Mouse (Mus musculus) cerebellum, postnatal 14 days (tissue): ENCODE data around the gene Klhl40.

Source experiments
- DNase-seq, 2 experiments: peaks; one replicate each; pipeline ENCODE4 v3.0.0; 2021; ENCODE audit warnings: mixed read lengths in 2 of 2

Gene Klhl40

DNA sequence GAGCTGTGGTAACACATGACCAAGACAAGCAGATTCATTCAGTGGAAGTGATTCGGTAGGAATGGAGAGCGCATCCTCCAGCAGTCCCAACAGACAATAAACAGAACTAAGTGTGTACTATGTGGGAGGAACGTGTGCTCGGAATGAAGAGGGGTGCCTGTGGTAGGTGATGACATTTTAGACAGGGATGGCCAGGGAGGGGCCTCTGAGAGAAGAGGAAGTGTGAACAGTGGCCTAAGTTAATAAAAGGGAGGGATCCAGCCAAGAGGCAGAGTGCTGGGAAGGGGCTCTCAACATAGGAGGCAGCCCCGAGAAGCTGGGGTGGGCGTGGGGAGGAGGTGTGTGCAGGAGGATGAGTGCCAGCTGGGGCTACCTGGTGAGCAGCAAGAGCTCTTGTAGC, 50.9 kb downstream of the Klhl40 start:
- DNase-seq: no peak

GRCm38 (mm10) chr9:121829270-121829992, 52.0 kb downstream of the Klhl40 start:
- no peak for DNase-seq

DNA sequence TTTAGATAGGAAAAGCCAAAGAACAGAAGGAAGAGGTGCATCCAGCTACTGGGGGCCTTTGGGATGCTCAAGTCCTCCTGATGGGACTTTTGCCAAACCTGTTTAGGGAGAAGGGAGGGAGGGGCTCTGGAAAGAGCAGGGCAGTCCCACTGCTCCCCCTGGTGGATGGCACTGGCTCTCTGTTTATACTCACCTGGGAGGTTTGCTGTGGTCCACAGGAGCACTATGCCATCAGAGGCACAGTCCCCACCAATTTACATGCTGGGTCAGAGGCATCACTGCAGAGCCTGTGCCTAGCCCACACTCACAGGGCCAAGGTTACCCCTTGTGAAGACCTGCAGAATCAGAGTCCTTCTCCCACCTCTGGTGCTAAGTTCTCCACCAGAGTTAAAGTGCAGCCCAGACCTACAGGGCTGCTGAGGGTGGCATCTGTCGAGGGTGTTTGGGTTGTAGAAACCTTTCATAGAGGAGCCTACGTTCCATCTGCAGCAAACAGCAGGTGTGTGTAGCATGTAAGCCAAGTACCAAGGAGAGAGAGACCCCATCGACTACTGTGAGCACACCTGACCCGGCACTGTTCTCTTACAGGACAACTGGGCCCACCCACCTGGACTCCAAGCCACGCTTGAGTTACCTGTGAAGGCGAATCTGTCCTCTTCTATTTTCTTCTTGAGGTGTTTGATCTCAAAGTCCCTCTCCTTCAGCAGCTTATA, 53.0 kb downstream of the Klhl40 start:
- peak; percentile 53 to 74 for DNase-seq

DNA sequence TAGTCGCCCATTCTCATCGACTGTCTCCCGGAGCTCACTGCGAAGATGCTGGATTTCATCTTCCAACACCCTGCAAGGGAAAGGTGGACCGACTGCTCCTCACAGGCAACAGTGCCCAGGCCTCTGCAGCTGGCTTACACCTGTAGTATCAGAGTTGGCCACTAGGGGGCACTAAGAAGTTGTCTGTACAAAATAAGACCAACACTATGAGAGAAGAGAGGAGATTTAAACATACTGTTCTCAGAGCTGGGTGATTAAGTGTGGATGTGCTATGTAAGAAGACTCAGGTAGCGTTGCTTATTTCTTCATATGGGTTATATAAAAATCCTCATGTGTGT, 53.5 kb downstream of the Klhl40 start:
- peak; percentile 91 to 94 for DNase-seq
